15 mouse cellular contexts compared by ENCODE assay signal in the genomic region with DNA sequence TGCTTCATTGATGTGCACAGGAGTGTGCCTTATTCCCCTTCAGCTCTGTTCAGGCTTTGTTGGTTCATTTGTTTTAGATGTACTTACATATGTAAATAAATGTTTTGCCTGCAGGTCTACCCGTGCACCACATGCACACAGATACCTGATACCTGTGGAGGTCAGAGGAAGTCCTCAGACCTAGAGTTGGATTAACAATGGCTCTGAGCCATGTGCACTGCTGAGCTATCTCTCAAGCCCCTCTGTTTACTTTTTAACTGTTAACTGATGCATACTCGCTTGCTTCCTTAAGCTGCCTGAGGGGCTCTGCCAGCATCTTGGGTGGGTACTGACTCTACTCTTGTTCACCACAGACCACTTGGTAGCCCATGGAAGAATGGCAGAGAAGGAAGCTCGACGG.
"Had no signal": no experiment of that assay in that cellular context is flagged by ENCODE, and none has a peak within 500 bp of the region (broad histone marks: within the 10 kb centered on the region; RNA-seq: fewer than 3 reads in every experiment).

No protein-coding gene starts in this region.

- ATAC-seq: intestine, embryonic 16.5 days; liver, postnatal 0 days; midbrain, embryonic 15.5 days had no signal

- H3K27me3 ChIP-seq: kidney, embryonic 15.5 days; liver, embryonic 13.5 days; megakaryocyte, embryonic 14.5 days; midbrain, embryonic 15.5 days; neural tube, embryonic 12.5 days had no signal

- H3K9ac ChIP-seq: kidney, embryonic 15.5 days; liver, embryonic 13.5 days; liver, postnatal 0 days; midbrain, embryonic 15.5 days; neural tube, embryonic 12.5 days had no signal

- H3K4me3 ChIP-seq: kidney, embryonic 15.5 days; liver, embryonic 13.5 days; megakaryocyte, embryonic 14.5 days; midbrain, embryonic 15.5 days; neural tube, embryonic 12.5 days had no signal

- H3K4me2 ChIP-seq: kidney, embryonic 15.5 days; liver, embryonic 13.5 days; midbrain, embryonic 11.5 days; midbrain, embryonic 15.5 days; neural tube, embryonic 12.5 days had no signal

- H3K36me3 ChIP-seq: liver, embryonic 13.5 days; midbrain, embryonic 15.5 days; neural tube, embryonic 12.5 days had no signal

- DNase-seq: kidney, adult 2 months; kidney, postnatal 14 days; liver; liver, embryonic 13.5 days; liver, postnatal 0 days; lung, postnatal 14 days; retina, postnatal 1 day; right cerebral cortex, postnatal 4 days had no signal

- H3K9me3 ChIP-seq: kidney, embryonic 15.5 days; liver, embryonic 13.5 days; megakaryocyte, embryonic 14.5 days; midbrain, embryonic 15.5 days; neural tube, embryonic 12.5 days had no signal

- H3K27ac ChIP-seq: kidney, embryonic 15.5 days; liver, embryonic 13.5 days; macrophage; midbrain, embryonic 15.5 days; neural tube, embryonic 12.5 days had no signal

- H3K4me1 ChIP-seq: neural tube, embryonic 12.5 days had no signal
